Mouse (Mus musculus) kidney, adult 2 months (tissue): ENCODE results near the gene Gm28710.

ENCODE experiments used
- CTCF ChIP-seq: fragments of 200-500 bp; conservative IDR thresholded peaks from 2 replicates; pipeline ENCODE4 v1.5.1; 2011; ENCODE audit warnings: low read depth, mild to moderate bottlenecking, control low read depth, low read length, moderate library complexity, mixed read lengths; ENCODE audit not compliant: insufficient read depth, insufficient read length
- POLR2A ChIP-seq: fragments of 200-500 bp; IDR thresholded peaks from one replicate; pipeline ENCODE4 v1.6.1; 2011; ENCODE audit warnings: low read depth, low read length, control low read depth

DNA sequence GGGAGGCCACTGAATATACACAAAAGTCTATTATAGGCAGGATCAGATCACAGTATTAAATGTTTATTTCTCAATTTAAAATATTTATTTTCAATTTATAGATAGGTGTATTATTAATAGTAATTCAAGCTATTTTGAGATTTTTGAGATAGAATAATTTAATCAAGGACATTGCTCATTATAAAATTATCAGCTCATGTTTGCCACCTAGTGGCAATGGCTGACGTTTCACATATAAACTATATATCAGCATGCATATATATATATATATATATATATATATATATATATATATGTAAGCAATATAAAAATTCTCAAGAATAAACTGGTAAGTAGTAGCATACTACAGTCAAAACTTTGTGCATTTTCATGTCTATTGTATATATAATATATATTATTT, 102.6 kb downstream of the Gm28710 start:
- TF ChIP-seq CTCF, result no peak
- no peak for TF ChIP-seq POLR2A
